Mouse (Mus musculus): Measurements from ENCODE around the gene Slk.

- TF ChIP-seq CTCF (IDR thresholded peaks at IDR 0.05; ENCODE audit: extremely low read depth, insufficient read length, insufficient replicate concordance, low read depth, low read length) (no peak), POLR2A (IDR thresholded peaks at IDR 0.05; ENCODE audit: low read depth, low read length) (no peak)
Observed at GRCm38 (mm10) chr19:47561996-47562441, 17.5 kb upstream of the Slk start.
